Mouse (Mus musculus) cerebellum, postnatal 14 days (tissue): ENCODE measurements around the gene Nbea.
A peak's percentile ranks its signal among the peaks of the same experiment; 100 is the strongest.
"Not testable (repeated sequence)": the region's sequence is repeated elsewhere in the genome, so short reads cannot be mapped to it uniquely, and the experiment has no call there.

Experiments used
- DNase-seq, 2 experiments: peaks; one replicate each; pipeline ENCODE4 v3.0.0; 2021; ENCODE audit warnings: mixed read lengths in 2 of 2

The Nbea gene

DNA sequence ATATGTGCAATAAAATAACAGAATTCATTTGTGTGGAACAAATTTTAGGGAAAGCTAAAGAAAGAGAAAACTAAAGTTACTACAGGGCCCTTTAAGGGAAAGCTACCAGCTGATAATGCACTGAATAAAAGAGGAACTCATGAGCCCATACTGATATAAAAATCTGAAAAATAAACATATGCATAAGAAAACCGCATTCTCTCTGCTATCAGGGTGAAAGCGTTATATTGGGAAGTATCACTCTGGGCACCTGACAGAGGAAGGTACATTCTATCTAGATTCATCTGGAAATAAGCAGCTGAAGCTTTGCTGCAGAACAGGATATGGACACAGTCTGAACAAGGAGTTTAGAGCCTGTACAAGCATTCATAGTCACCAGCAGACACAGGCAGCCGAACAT, 148.9 kb downstream of the Nbea start:
- DNase-seq = no peak

DNA sequence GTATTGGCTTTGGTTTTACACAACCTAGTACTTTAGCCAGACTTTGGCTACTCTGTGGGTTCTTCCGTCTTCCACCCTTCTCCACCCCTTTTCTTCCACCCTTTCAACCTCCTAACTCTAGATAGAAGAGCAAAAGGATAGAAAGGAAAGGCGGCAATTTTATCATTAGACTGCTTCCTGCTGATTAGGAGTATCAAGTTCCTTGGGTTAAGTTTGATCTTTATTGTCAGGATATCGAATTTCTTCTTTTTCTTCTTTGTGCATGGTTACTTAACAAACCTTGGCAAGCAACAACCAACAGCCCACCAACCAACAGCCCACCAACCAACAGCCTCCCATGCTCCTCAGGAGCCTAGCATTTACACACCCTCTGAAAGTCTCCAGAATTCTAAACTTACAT, 165.0 kb downstream of the Nbea start:
- DNase-seq = no peak

DNA sequence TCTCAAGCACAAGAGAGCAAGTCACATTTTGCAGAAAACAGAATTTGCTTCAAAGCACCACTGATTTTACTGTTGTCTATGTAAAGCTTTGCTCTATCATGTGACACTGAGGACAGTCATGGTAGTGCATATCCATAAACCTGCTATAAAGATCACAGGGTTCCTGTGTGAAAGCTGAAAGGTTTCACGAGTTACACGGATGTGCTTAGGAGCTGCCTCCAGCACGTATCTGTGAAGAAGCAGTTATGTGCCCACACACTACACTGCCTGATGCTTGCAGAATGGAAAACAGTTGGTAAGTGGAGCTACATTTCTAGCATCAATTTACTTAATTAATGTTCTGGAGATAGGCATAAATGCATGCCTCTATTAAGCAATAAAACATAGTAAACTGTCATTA, 172.4 kb downstream of the Nbea start:
- no peak for DNase-seq

DNA sequence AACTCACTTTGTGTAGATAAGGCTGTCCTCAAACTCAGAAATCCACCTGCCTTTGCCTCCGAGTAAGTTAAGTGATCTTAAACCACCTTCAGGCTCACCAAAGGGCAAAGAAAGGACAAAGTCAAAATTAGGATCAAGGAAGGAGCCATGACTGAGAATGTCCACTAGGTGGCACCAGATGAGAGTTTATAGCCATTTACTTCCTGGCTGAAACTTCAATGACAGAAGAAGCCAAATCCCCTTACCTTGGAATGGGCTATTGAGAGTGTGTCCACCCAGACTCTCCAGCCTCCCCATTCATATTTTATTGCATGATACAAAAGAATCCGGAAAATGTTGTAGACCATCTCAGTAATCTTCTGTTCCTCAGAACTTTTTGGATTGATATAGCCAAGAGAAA, 175.5 kb downstream of the Nbea start:
- DNase-seq = peak; percentile 67 to 69

DNA sequence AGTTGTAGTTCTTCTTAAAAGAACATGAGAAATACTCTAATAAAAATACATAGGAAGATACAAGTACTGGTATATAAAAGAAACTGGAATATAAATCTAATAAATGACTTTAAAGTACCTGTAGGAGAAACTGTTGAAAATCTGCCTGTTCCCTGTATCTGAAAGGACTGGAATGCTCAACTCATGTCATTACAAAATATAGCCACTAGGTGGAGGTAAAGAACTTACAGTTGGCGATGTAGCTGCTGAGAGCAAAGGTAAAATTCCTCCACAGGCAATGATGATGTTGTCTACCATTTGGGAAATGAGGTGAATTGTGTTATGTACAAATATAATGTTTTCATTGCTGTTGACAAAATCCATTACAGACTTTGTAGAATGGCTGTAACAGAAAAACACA, 183.2 kb downstream of the Nbea start:
- peak in 1 of 2 experiments; percentile 46 for DNase-seq

DNA sequence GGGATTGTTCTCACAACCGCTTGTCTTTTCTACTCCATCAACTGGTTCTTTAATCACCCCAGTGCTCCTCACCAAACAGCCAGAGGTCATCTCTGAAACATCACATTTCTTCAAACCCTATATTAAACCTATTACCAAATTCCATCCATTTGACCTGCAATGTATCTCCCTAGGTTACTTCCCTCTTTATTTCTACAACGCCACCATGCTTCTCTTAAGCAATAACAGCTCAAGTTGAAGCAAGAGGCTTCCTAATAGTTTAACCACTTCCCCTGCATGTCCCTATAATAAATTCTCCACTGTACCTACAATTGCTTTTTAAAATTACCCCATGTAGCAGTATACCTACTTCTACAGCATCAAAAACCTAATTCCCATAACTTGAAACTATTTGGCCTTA, 205.1 kb downstream of the Nbea start:
- no peak for DNase-seq

DNA sequence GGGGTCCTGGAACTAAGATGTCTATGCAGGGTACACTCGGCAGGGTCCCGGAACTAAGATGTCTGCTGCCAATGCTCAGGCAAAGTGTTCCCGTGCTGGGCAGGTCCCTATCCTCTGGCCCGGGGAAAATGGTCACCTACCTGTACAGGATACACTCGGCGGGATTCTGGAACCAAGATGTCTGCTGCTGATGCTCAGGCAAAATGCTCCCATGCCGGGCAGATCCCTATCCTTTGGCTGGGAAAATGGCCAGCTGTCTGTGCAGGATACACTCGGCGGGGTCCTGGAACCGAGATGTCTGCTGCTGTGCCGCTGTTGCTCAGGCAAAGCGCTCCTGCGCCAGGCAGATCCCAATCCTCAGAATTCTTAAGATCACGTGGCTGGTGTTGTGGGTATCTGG, 206.5 kb downstream of the Nbea start:
- not testable (repeated sequence) for DNase-seq

DNA sequence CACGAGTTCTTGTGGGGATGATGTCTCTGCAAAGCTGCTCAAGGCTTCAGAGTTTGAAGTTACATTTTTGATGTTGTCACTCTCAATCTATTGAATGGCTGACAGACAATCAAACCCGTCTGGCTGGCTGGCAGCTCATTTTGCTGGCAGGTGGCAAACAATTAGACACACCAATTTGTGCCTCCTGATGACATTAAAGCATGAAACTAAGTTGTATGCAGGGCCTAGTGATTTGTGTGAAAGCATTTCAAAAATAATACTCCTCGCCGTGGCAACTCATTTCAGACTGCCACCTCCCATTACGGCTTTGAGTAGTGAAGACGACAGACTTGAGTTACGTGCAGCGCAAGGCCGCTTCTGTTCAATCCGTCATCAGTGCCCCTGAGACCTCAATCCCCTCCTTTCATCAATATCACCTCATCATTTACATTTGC, 217.8 kb downstream of the Nbea start:
- DNase-seq = peak; percentile 32 to 42

DNA sequence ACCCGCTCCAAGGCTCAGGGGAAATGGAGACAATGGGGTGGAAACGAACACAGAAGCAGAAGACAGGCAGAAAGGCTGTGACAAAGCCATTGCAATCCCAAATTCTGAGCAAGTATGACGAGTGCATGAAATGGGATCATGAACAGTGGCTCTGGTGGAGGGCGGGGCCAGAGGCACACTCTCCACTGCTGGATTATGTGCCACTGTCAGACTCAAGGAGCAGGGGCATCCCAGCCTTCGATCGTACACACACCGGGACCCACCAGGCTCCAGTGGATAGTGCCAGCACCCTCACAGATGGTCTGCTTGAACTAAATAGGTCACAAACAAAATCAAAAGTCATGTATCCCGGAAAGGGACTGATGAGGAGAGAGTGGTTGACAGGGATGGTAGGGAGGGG, 220.5 kb downstream of the Nbea start:
- DNase-seq = peak; percentile 38 to 58

DNA sequence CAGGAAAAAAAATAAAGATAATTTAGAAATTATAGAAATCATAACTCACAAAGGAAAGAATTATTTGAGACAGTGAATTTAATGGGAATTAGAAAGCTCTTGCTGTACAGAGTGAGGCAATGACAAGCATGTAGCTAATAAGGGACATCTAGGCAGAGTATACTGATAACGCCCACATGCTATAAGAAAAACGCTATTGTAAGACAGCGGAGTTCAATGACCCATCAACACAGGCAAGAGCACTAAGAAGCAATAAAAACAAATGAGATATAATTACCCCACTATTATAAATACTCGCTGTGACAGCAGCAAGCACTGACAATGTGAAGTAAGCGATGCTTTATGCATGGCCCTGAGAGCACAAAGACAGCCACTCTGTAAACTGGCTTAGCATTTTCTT, 233.5 kb downstream of the Nbea start:
- no peak for DNase-seq

DNA sequence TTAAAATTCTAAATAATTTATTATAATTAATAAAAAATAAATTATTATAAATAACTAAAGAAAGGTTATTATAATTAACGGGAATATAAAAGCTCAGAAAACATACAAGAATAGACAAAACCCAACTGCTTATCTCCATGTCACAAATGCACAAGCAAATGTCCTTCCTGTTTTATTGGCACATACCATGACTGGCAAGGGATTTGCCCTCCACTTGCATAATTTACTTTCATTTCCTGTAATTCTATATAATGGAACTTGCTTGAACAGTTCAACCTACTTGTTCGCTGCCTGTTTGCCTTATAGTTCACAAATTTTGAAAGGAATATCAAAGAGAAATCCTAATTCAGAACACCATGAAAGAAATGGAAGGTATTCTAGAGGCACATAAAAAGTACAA, 234.4 kb downstream of the Nbea start:
- no peak for DNase-seq

DNA sequence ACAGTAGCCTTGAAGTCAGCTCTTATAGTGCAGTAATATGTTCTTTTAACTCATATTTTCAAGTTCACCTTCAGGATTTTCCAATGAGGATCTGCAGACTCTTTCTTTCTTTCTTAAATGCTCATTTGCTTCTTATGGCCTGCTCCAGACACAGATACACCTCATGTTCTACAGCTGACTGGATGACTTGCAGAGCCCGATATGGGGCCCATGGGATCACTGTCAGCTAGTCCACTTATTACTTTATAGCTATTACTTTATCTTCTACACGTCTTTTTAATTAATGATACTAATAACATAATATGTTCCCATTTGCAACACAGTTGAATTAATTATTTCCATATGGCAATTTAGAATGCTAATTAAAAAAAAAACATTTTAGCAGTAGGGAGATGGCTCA, 256.2 kb downstream of the Nbea start:
- no peak for DNase-seq

DNA sequence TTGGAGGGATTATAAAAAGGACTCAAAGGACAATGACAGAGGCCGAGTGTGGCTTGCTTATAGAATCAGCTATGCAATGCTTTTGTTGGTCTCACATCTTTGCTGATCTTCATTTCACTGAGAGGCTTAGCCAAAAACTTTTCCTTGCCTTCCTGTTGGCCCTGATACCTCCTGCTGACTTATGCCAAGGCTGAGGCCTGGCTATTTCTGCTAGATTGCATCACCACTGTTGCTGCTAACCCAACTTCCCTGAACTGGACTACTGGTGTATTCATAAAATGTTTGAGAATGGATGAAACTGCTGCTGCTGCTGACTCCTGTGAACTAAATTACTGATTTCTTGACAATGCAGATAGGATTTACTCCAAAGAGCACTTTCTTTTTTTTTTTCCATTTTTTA, 274.2 kb downstream of the Nbea start:
- DNase-seq = no peak

DNA sequence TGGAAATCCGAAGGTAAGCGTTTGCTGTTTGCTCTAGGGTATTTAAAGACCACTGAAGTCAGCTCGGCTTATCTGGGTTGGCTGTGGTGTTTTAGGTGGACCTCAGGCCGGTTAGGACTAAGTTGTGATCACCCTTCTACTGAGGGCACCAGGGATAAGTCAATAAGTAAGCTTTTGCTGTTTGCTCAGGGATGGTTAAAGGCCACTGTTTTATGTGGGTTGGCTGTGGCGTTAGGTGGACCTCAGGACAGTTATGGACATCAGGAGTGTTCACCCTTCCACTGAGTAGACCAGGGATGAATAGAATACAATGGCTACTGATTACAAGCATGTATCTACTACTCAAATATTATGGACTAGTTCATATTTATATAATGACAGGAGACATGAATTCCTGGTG, 292.9 kb downstream of the Nbea start:
- no peak for DNase-seq

DNA sequence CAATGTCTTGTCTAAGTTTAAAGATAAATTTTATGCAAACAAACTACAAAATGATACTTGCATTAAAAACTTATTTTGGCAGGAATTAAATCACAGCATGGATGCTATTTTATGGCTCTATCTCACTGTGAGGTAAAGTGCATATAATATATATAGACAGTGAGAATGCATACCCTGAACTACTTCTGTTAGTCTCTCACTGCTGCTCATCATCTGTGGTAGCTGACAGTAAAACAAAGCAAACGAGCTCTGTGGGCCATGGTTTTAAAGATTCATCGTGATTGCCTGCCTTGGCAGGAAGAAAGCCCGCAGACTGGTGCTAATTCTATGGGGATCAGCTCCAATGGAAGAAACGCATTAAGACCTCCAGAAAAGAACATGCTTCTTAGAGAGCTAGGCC, 294.3 kb downstream of the Nbea start:
- no peak for DNase-seq

DNA sequence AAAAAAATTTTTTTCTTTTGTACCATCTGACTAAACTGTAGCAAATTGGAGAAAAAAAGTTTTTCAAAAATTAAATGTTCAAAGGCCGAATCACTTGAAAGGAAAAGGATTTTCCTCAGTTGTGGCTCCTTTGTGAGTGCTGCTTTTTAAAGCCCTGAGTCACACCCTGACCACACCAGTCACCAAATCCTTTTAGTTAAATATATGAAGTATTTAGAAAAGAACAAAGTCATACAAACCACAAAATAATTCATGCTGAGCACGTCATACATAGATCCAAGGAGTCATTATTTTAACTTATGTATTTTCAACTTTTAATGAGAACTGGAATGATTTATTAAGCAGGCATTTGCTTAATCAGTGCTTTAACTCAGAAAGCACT, 295.7 kb downstream of the Nbea start:
- DNase-seq = no peak

DNA sequence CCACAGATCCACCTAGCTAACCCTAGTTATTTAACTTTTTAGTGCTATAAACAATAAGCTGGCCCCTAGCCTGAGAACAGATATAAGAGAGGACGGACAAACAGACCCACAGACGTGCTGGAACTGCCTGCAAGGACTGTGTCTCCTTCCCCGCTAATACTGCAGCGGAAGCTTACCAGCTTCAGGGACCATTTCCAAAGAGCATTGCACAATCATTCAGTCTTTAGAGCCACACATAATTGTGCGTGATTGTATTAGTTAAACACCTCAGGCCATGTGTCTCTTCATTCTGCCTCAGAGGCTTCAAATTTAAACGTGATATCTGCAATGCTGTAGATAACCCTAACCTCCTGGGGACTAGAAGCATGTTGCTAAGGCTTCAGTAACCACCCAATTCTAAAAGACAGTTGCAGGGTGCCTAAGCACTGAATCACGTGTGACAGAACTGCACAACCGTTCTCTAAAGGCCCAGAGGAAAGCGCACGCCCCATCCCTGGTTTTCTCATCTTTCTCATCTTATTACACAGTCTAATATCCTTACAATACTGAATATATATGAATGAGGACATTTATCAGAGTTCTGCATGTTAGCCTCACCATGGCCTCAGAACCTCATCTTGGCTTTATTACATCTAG, 296.2 kb downstream of the Nbea start:
- no peak for DNase-seq

DNA sequence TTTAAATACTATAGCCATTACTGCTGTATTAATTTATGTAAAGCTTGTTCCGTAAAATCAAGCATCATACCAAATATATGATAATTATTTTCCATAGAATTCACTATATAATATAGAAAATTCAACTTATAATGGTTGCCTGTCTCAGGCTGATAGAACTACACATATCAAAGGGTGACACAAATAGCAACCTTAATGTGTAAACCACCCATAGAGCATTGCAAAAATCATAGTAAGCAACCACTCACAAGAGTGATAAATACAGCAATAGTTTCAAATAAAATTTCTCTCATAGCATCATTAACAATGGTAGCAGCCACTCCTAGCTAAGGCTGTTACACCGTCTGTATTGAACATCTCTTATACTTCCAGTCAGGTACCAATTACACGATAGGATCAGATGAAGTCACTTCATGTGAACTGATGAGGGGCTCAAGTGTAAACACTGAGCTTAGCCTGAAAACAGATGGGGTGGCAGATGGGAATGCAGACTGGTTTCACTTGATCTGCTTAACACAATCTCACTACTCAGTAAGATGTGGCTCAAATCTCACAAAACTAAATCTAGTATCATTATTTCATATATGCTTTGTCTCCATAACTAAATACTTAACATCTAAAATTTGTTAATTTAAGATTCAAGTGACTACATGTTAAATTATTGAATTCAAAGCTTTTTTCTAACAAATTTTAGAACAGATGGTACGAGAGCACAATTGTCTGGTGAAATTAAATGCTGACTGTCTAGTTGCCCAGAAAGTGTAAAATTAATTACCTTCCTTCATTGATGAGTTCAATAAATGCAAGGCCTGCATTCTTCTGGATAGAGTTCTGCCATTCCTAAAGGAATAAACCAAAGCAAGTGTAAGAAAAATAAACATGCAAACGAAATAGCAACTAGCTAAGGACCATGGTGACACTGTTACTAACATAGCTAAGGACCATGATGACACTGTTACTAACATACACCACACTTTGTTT, 310.3 kb downstream of the Nbea start:
- DNase-seq = peak; percentile 77 to 87

DNA sequence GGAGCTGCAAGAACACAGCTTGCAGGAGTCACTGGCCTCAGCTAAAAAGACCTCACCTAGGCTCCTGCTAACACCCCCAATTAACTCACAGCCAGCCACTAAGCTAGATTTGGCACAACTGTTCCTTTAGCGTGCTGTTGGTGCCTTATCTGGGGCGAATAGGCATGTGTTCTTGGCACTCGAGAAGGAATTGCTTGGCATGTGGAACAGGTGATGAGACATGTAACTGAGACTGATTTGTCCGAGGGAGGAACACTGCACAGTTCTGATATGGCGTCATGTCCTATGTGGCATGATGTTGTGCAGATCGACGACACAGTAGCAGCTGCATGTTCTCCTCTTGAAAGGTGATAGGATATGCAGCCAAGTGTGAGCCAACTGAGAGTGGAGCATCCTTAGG, 331.0 kb downstream of the Nbea start:
- peak; percentile 19 to 43 for DNase-seq

DNA sequence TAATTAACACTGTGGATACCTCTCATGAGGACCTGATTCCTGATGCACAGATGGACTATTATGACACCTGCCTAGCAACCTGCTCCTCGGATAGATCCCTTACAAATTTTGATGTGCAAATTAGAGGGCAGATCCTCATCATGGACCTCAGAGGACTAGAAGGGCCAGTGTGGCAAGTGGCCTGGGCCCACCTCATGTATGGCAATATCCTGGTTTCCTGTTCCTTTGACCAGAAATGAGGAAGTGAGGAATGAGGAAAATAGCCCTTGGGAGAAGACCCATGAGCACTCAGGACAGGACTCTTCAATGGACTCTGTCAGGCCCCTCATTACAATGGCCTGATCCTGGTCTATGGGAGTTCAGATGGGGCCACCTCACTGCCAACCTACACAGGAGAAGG, 336.4 kb downstream of the Nbea start:
- DNase-seq = no peak

DNA sequence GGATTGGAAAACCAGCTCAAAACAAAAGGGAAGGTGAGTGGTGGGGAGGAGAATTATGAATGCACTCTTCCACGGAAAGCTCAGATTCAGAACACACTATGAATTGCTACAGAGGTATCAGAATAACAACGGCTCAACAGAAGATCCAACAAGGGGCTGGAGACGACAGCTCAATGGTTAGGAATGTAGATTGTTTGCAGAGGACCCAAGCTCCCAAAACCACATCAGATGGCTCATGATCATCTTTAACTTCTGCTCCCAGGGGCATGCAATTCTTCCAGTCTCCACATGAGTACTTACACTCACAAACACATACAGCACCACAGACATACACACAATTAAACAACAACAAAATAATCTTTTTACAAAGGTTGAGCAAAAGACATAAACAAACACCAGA, 346.3 kb downstream of the Nbea start:
- no peak for DNase-seq

DNA sequence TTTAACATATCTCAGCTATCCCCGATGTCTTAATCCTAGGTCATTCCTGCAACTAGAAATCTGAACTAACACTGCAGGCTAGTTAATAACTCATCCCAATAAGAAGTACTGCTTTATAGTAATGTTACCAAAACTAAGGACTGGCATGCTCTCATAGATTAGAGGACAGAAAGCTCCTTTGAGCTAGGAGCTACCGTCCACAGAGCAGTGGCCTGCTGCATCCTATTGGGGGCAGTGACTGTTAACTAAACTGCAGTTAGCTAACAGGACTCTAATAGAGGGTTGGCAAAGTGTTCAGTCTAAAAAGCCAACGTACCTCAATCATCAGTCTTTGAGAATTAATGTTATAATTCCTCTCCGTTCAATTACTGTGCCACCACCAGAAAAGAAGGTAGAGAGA, 348.3 kb downstream of the Nbea start:
- peak; percentile 18 to 21 for DNase-seq

DNA sequence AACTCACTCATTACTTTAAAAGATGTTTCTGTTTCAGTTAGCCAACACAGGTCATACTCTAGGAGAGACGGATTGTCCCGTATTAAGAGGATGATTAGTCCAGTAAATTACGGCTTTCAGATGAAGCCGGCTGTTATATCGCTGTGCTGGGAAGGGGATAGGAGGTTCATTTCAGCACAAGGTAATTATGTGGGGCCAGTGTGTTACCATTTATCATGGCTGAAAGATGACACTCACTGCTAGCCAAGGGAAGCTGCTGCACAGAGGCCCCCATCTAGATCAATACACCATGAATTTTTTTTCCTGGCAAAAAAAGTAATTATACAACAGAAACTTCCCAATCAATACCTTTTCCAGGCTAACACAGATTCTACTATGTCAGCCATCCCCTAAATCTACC, 353.3 kb downstream of the Nbea start:
- no peak for DNase-seq

DNA sequence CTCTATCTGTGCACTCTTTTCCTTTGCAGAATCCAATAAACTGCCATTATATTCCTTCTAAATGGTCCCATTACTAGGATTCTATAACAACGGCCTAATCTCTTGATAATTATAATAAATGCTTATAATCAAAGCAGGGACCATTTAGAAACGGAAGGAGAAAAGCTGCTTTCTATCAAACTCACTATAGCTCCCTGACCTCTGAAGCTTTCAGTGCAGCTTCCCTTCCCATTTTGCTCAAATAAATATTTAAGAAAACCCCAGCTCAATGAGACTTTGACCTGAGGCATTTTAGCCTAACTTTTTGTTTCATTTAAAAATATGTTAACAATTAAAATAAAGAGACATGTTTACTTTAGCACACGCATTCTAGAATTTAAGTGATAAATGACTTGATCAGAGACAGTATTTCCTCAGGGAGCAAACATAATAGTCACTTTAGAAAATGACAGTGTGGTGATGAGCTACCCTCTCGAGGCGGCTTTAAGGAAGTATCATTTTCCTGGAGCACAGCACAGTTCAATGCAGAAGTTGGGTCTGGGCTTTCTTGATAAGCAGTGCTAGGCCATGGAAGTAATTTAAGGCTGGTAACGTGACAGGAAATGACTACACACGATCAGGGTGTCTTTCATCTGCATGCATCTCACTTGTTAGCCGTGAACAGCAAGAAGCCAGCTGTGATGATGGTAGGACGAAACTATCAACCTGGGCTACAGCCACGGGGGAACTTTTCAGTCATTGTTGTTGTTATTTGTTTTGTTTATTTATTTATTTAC, 354.8 kb downstream of the Nbea start:
- DNase-seq = no peak
